Mouse (Mus musculus): Measurements from ENCODE around the gene Gm10392. TPM values are rescaled to one million over a fixed set of nuclear protein-coding genes. Genes with fewer than 3 reads are reported as not detected.

The Gm10392 gene
- polyA plus RNA-seq, 1 experiment from 2014 or later: not detected

DNA sequence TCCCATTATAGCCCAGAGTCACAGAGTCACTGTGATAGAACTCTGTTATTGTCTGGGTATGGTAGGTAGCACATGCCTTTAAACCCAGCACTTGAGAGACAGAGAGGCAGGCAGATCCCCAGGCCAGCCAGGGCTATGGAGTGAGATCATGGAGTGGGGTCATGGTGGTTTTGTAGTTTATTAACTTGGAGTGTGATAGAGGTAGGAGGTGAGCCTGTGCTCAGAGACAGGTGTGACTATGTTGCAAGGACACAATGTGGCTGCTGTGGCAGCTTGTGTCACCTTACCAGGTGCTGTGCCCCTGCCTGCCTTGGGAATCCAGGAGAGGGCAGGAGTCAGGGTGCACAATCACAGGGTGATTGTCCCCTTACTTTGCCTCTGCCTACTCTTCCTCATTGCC lies 23.5 kb downstream of the Gm10392 start:
- H3K9me3 ChIP-seq (ENCODE audit: control insufficient read depth, low read length): no peaks in the 10 kb centered on the region
- ATAC-seq (ENCODE audit: low read depth) (no peak), DNase-seq (ENCODE audit: low spot score) (no peak)
- no peak overlapping the region for H3K9ac ChIP-seq (ENCODE audit: low read depth, low read length)
- H3K4me1 ChIP-seq (ENCODE audit: control insufficient read depth, insufficient read depth, low read length): peaks cover 30% of the 10 kb centered on the region
- H3K4me3 ChIP-seq (ENCODE audit: low read depth, low read length): no peak overlapping the region
- peaks cover 14% of the 10 kb centered on the region for H3K36me3 ChIP-seq (ENCODE audit: control insufficient read depth, insufficient read depth, low read length)
- no peak overlapping the region for H3K27ac ChIP-seq (replicated peaks; ENCODE audit: low read depth, low read length)
- H3K4me2 ChIP-seq (ENCODE audit: low read depth, low read length): peak overlapping the region; percentile 67; the same call in 1 of the 2 replicates
- no peaks in the 10 kb centered on the region for H3K27me3 ChIP-seq (replicated peaks; ENCODE audit: control insufficient read depth, insufficient read depth, low read length)

GRCm38 (mm10) chr11:77494782-77495181 lies 24.2 kb downstream of the Gm10392 start:
- Histone ChIP-seq H3K9ac (ENCODE audit: low read depth, low read length) (peak overlapping the region; percentile 90), H3K4me2 (ENCODE audit: low read depth, low read length) (peak overlapping the region; percentile 67), H3K4me1 (ENCODE audit: control insufficient read depth, insufficient read depth, low read length) (peaks cover 36% of the 10 kb centered on the region), H3K9me3 (ENCODE audit: control insufficient read depth, low read length) (no peaks in the 10 kb centered on the region), H3K36me3 (ENCODE audit: control insufficient read depth, insufficient read depth, low read length) (peaks cover 7% of the 10 kb centered on the region), H3K27ac (replicated peaks; ENCODE audit: low read depth, low read length) (no peak overlapping the region), H3K27me3 (replicated peaks; ENCODE audit: control insufficient read depth, insufficient read depth, low read length) (no peaks in the 10 kb centered on the region), H3K4me3 (ENCODE audit: low read depth, low read length) (peak overlapping the region; percentile 86)
- DNase-seq (ENCODE audit: low spot score) (no peak), ATAC-seq (ENCODE audit: low read depth) (no peak)
- 67% methylated on average over 6 of the region's 6 CpGs for WGBS

DNA sequence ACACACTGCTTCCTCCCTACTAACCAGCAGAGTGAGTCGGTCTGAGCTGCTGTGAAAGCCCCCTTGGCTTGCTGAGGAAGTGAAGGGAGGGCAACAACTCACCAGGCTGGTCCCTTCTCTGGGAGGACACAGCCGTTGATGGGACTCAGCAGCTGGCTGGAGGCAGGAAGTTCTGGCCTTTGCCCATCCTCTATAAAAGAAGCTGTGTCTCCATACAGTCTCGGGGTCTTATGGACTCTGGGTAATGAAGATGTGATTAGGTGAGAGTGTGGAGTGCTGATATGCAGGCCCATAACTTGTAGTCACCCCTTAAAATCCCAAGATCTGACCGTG lies 24.7 kb downstream of the Gm10392 start:
- Histone ChIP-seq H3K9me3 (ENCODE audit: control insufficient read depth, low read length) (no peaks in the 10 kb centered on the region), H3K9ac (ENCODE audit: low read depth, low read length) (peak overlapping the region; percentile 90), H3K27ac (replicated peaks; ENCODE audit: low read depth, low read length) (peak overlapping the region; percentile 92; the same call in 1 of the 2 replicates), H3K27me3 (replicated peaks; ENCODE audit: control insufficient read depth, insufficient read depth, low read length) (no peaks in the 10 kb centered on the region), H3K4me1 (ENCODE audit: control insufficient read depth, insufficient read depth, low read length) (peaks cover 36% of the 10 kb centered on the region), H3K4me2 (ENCODE audit: low read depth, low read length) (peak overlapping the region; percentile 67), H3K36me3 (ENCODE audit: control insufficient read depth, insufficient read depth, low read length) (peaks cover 2% of the 10 kb centered on the region; the same call in 1 of the 2 replicates), H3K4me3 (ENCODE audit: low read depth, low read length) (peak overlapping the region; percentile 86)
- WGBS: 23% methylated on average over 4 of the region's 4 CpGs
- DNase-seq (ENCODE audit: low spot score) (no peak), ATAC-seq (ENCODE audit: low read depth) (no peak)

DNA sequence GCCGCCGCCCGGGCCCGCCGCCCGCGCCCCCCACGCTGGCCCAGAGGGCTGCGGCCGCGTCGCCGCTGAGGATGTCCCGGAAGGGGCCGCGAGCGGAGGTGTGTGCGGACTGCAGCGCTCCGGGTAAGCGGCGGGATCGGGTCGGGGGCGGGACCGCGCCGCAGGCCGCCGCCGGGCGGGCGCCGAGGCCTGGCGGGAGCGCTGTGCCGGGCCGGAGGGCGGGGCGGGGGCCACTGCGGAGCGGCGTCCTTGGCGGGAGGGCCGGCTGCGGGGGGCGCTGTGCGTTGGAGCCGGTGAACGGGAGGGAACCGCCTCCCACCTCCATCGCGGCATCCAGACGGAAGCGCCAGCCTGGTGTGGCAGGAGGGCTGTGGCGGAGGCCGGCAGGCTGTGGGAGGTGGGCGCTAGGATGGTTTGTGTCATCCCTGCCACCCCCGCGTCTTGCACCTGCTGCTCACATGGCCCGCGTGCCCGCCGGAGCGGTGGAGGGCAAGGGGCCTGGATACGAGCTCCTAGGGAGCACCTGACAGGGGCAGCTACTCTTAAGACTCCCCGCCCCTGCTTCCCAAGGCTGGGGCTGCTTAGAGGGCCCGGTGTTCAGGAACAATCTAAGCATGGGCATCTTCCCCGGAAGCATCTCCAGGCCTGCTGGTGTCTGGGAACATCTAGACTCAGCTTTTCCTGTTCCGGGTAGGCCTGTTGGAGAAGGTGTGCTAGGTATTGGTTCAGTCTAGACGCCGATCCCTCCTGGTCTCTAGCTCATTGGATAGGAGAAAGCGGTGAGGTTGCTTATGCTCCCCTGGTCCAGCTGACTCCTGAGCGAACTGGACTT lies 25.3 kb downstream of the Gm10392 start, which contains the start of gene Git1:
Gene Git1 (plus strand): TSS at position 51 of the 832 bp plus-strand sequence.
- Histone ChIP-seq H3K27ac (replicated peaks; ENCODE audit: low read depth, low read length) (peak within 1 kb of the TSS; percentile 92), H3K4me1 (ENCODE audit: control insufficient read depth, insufficient read depth, low read length) (peaks cover 37% of the 10 kb centered on the region)
- no peak for ATAC-seq (ENCODE audit: low read depth)

DNA sequence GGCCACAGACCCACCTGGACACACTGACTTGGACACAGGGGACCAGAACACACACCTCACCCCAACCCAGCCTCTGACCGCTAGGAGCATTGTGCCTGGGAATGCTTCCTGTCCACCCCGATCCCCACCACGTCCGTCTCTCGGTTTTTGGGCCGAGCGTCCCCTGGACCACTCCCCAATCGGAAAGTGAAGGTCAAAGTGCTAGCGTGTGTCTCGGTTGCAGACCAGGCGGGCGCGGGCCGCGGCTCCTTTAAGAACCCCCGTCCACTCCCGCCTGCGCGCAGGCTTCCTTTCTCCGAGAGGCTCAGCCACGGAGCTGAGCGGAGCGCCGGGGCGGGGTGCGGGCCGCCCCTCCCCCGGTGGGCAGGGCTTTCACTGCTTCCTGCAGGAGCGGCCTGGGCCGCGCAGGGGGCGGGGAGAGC lies 26.1 kb downstream of the Gm10392 start:
- H3K36me3 ChIP-seq (ENCODE audit: control insufficient read depth, insufficient read depth, low read length): no peaks in the 10 kb centered on the region
- DNase-seq (ENCODE audit: low spot score) (peak; percentile 97), ATAC-seq (ENCODE audit: low read depth) (peak; percentile 79)
- 0% methylated on average over 11 of the region's 32 CpGs for WGBS
- peak overlapping the region; percentile 86 for H3K4me3 ChIP-seq (ENCODE audit: low read depth, low read length)
- H3K9ac ChIP-seq (ENCODE audit: low read depth, low read length): peak overlapping the region; percentile 70
- H3K27me3 ChIP-seq (replicated peaks; ENCODE audit: control insufficient read depth, insufficient read depth, low read length): no peaks in the 10 kb centered on the region
- H3K9me3 ChIP-seq (ENCODE audit: control insufficient read depth, low read length): no peaks in the 10 kb centered on the region
- H3K27ac ChIP-seq (replicated peaks; ENCODE audit: low read depth, low read length): peak overlapping the region; percentile 92
- H3K4me2 ChIP-seq (ENCODE audit: low read depth, low read length): peak overlapping the region; percentile 95
- H3K4me1 ChIP-seq (ENCODE audit: control insufficient read depth, insufficient read depth, low read length): peaks cover 45% of the 10 kb centered on the region

More for the DNA sequence above, 25.3 kb downstream of the Gm10392 start, which contains the start of gene Git1:
- no peak for DNase-seq (ENCODE audit: low spot score)
- Histone ChIP-seq H3K36me3 (ENCODE audit: control insufficient read depth, insufficient read depth, low read length) (no peaks in the 10 kb centered on the region), H3K4me2 (ENCODE audit: low read depth, low read length) (peak within 1 kb of the TSS; percentile 95), H3K9ac (ENCODE audit: low read depth, low read length) (peak within 1 kb of the TSS; percentile 90), H3K27me3 (replicated peaks; ENCODE audit: control insufficient read depth, insufficient read depth, low read length) (no peaks in the 10 kb centered on the region), H3K4me3 (ENCODE audit: low read depth, low read length) (peak within 1 kb of the TSS; percentile 86), H3K9me3 (ENCODE audit: control insufficient read depth, low read length) (no peaks in the 10 kb centered on the region)
- 1% methylated on average over 22 of the region's 74 CpGs for WGBS

DNA sequence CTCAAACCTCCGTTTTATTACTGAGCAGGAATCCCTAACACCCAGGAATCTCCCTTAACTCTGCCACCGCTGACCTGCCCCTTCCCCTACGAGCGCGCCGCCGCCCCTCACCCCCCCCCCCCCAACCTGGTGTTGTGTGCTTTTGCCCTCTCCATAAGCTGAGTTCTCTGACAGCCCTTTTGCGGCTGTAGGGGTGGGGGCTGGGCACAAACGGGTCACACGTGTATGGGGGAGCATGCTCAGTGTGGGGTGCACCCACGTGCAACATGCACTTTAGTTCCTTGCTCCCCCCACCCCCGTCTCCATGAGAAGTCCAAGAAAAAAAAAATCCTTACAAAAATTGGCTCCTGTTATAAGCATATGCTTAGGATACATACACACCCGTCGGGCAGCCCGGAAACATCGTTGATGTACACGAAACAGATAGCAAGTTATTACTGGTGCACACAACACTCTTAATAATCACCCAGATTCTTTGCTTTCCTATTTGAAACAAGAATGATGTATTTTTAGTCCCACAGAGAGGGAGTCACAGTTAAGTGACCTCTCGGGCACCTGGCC lies 26.6 kb downstream of the Gm10392 start:
- peak overlapping the region; percentile 95 for H3K4me2 ChIP-seq (ENCODE audit: low read depth, low read length)
- no peaks in the 10 kb centered on the region for H3K27me3 ChIP-seq (replicated peaks; ENCODE audit: control insufficient read depth, insufficient read depth, low read length)
- ATAC-seq (ENCODE audit: low read depth) (no peak), DNase-seq (ENCODE audit: low spot score) (peak; percentile 47)
- no peaks in the 10 kb centered on the region for H3K36me3 ChIP-seq (ENCODE audit: control insufficient read depth, insufficient read depth, low read length)
- H3K9me3 ChIP-seq (ENCODE audit: control insufficient read depth, low read length): no peaks in the 10 kb centered on the region
- peak overlapping the region; percentile 70 for H3K9ac ChIP-seq (ENCODE audit: low read depth, low read length)
- peak overlapping the region; percentile 86 for H3K4me3 ChIP-seq (ENCODE audit: low read depth, low read length)
- WGBS: under 1% methylated on average over 16 of the region's 18 CpGs
- H3K4me1 ChIP-seq (ENCODE audit: control insufficient read depth, insufficient read depth, low read length): peaks cover 50% of the 10 kb centered on the region
- H3K27ac ChIP-seq (replicated peaks; ENCODE audit: low read depth, low read length): peak overlapping the region; percentile 92

GRCm38 (mm10) chr11:77491502-77492291 lies 27.3 kb downstream of the Gm10392 start:
- Histone ChIP-seq H3K9ac (ENCODE audit: low read depth, low read length) (peak overlapping the region; percentile 70), H3K27ac (replicated peaks; ENCODE audit: low read depth, low read length) (peak overlapping the region; percentile 92), H3K4me2 (ENCODE audit: low read depth, low read length) (peak overlapping the region; percentile 95), H3K4me3 (ENCODE audit: low read depth, low read length) (peak overlapping the region; percentile 86), H3K4me1 (ENCODE audit: control insufficient read depth, insufficient read depth, low read length) (peaks cover 54% of the 10 kb centered on the region), H3K27me3 (replicated peaks; ENCODE audit: control insufficient read depth, insufficient read depth, low read length) (no peaks in the 10 kb centered on the region), H3K9me3 (ENCODE audit: control insufficient read depth, low read length) (no peaks in the 10 kb centered on the region), H3K36me3 (ENCODE audit: control insufficient read depth, insufficient read depth, low read length) (no peaks in the 10 kb centered on the region)
- ATAC-seq (ENCODE audit: low read depth) (peak; percentile 81), DNase-seq (ENCODE audit: low spot score) (peak; percentile 93)
- WGBS: 0% methylated on average over 18 of the region's 23 CpGs

DNA sequence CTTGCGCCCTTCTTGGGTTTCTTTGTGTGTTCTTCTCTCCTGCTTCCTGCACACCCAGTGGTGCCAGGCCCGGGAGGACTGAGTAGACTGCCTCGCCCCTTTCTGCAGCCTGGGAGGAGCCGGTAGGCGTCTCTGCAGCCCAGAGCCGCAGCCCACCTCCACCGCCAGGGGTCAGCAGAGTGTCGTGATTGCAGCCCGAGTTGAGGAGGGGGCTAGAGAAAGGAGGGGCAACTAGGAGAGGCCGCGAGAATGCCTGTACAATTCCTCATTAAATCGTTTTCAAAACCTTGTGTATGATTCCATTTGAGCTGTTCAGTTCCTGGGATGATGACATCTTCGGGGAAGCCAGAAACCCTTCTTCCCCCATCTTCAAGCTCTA lies 27.9 kb downstream of the Gm10392 start:
- Histone ChIP-seq H3K36me3 (ENCODE audit: control insufficient read depth, insufficient read depth, low read length) (no peaks in the 10 kb centered on the region), H3K27me3 (replicated peaks; ENCODE audit: control insufficient read depth, insufficient read depth, low read length) (no peaks in the 10 kb centered on the region), H3K4me1 (ENCODE audit: control insufficient read depth, insufficient read depth, low read length) (peaks cover 55% of the 10 kb centered on the region), H3K4me2 (ENCODE audit: low read depth, low read length) (peak overlapping the region; percentile 95), H3K9me3 (ENCODE audit: control insufficient read depth, low read length) (no peaks in the 10 kb centered on the region), H3K27ac (replicated peaks; ENCODE audit: low read depth, low read length) (peak overlapping the region; percentile 92), H3K4me3 (ENCODE audit: low read depth, low read length) (peak overlapping the region; percentile 86), H3K9ac (ENCODE audit: low read depth, low read length) (peak overlapping the region; percentile 70)
- DNase-seq (ENCODE audit: low spot score) (peak; percentile 96), ATAC-seq (ENCODE audit: low read depth) (peak; percentile 80)
- WGBS: 0% methylated on average over 13 of the region's 13 CpGs
